Mouse (Mus musculus) heart, adult 2 months (tissue): ENCODE data around the gene Zscan25. TPM values are rescaled to one million over a fixed set of nuclear protein-coding genes. Genes with fewer than 3 reads are reported as not detected.
"Not testable (repeated sequence)": the region's sequence is repeated elsewhere in the genome, so short reads cannot be mapped to it uniquely, and the experiment has no call there.

Source experiments
- DNase-seq, 2 experiments: peaks; one replicate each; pipeline ENCODE4 v3.0.0; 2021
- H3K27ac ChIP-seq: fragments of 200-600 bp; 2 replicates; pipeline ENCODE4 v1.8.1; 2022
- H3K27me3 ChIP-seq: fragments of 200-500 bp; 2 replicates; pipeline ENCODE4 v1.6.1; 2012; ENCODE audit warnings: mild to moderate bottlenecking, low read length, inconsistent platforms, mixed read lengths; ENCODE audit not compliant: control insufficient read depth, insufficient read depth
- H3K36me3 ChIP-seq: fragments of 200-500 bp; 2 replicates; pipeline ENCODE4 v1.6.1; 2012; ENCODE audit warnings: low read length, inconsistent platforms; ENCODE audit not compliant: control insufficient read depth, insufficient read depth
- H3K4me1 ChIP-seq: fragments of 200-500 bp; 2 replicates; pipeline ENCODE4 v1.6.1; 2011; ENCODE audit warnings: low read length; ENCODE audit not compliant: control insufficient read depth, insufficient read depth
- H3K4me3 ChIP-seq: fragments of 200-600 bp; 2 replicates; pipeline ENCODE4 v1.8.1; 2022
- H3K79me2 ChIP-seq: fragments of 200-500 bp; replicated peaks from 2 replicates; pipeline ENCODE4 v1.6.1; 2012; ENCODE audit warnings: mild to moderate bottlenecking, inconsistent platforms, low read length, moderate library complexity, mixed read lengths; ENCODE audit not compliant: control insufficient read depth, insufficient read depth
- H3K9ac ChIP-seq: fragments of 200-500 bp; 2 replicates; pipeline ENCODE4 v1.6.1; 2012; ENCODE audit warnings: low read depth, mild to moderate bottlenecking, control low read depth, inconsistent platforms, low read length, mixed read lengths
- CTCF ChIP-seq: fragments of 200-600 bp; IDR thresholded peaks from 2 replicates; pipeline ENCODE4 v1.8.1; 2022; ENCODE audit warnings: antibody characterized with exemption, mild to moderate bottlenecking, moderate library complexity
- EP300 ChIP-seq: fragments of 200-500 bp; IDR thresholded peaks from 2 replicates; pipeline ENCODE4 v1.6.1; 2011; ENCODE audit warnings: low read depth, low read length, control low read depth; ENCODE audit not compliant: insufficient read depth
- POLR2A ChIP-seq: fragments of 200-500 bp; IDR thresholded peaks from 2 replicates; pipeline ENCODE4 v1.6.1; 2011; ENCODE audit warnings: mild to moderate bottlenecking, low read depth, low read length, control low read depth; ENCODE audit not compliant: insufficient read depth
- WGBS: fragments of 180-500 bp; shearing (Covaris S2); methylation state at CpG from one replicate; pipeline ENCODE4 v1.1.7; 2018; 5-methylcytosine and 5-hydroxymethylcytosine counted together
- intact Hi-C: fragments of 180-260 bp; cut with DNase I; formaldehyde crosslinking; loops from one replicate; pipeline ENCODE4 v1.15.1; 2025
- polyA plus RNA-seq: library from polyadenylated mRNA; depleted of rRNA; stranded (reverse); fragments of >200 nt; gene quantifications from 2 replicates; pipeline ENCODE4 v1.2.3, GENCODE M21; 2012
- total RNA-seq, 2 experiments: library from RNA; stranded (reverse); gene quantifications; 2 replicates each; pipeline ENCODE4 v1.2.3; 2021

Zscan25 gene
- total and polyA plus RNA-seq, 3 experiments, result 6.9 to 8.9 (median 7.6) TPM

DNA sequence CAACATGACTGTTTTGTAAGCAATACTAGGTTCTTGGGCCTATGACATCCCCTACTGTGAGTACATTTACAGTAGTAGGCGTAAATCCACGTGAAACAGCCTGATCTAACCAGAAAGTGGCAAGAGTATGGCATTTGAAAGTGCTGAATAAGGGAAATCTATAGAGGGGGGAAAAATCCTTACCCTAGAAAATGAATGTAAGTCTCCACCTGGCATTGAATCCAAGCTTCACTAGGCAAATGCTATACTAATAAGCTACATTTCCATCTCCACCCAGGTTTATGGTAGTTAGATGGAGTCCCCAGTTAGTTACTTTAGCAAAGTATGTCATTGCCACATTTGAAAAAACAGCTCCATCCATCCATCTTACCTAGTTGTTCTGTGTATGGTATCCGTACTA, 30.8 kb upstream of the Zscan25 start:
- no peak for DNase-seq
- H3K36me3 ChIP-seq, result peaks cover 11% of the 10 kb centered on the region
- no peaks in the 10 kb centered on the region for H3K27me3 ChIP-seq
- intact Hi-C loops, result no loop called here
- WGBS, result 95% methylated on average over 3 of the region's 3 CpGs
- H3K27ac ChIP-seq, result no peak overlapping the region
- TF ChIP-seq CTCF, result no peak
- TF ChIP-seq POLR2A, result no peak
- no peak for TF ChIP-seq EP300
- no peak overlapping the region for H3K9ac ChIP-seq
- no peaks in the 10 kb centered on the region for H3K79me2 ChIP-seq
- no peak overlapping the region for H3K4me3 ChIP-seq
- H3K4me1 ChIP-seq, result no peaks in the 10 kb centered on the region

DNA sequence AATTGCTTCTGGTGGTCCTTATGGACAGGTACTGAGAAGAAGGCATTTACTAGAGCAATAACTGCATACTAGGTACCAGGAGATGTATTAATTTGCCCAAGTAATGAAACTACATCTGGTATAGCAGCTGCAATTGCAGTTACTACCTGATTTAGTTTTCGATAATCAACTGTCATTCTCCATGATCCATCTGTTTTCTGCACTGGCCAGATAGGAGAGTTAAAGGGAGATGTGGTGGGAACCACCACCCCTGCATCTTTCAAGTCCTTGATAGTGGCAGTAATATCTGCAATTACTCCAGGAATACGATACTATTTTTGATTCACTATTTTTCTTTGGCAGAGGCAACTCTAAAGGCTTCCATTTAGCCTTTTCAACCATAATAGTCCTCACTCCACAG, 6.7 kb upstream of the Zscan25 start:
- H3K79me2 ChIP-seq, intact Hi-C loops, DNase-seq, H3K27me3 ChIP-seq, H3K9ac ChIP-seq, H3K4me3 ChIP-seq, H3K4me1 ChIP-seq, H3K36me3 ChIP-seq, H3K27ac ChIP-seq: not testable (repeated sequence)
- WGBS, result 83% methylated on average over 2 of the region's 2 CpGs

- DNase-seq, result no peak
- Histone ChIP-seq H3K79me2 (no peaks in the 10 kb centered on the region), H3K36me3 (no peaks in the 10 kb centered on the region), H3K4me3 (peak overlapping the region; percentile 96; the same call in 1 of the 2 replicates), H3K9ac (no peak overlapping the region), H3K27ac (no peak overlapping the region), H3K27me3 (no peaks in the 10 kb centered on the region), H3K4me1 (peaks cover 1% of the 10 kb centered on the region; the same call in 1 of the 2 replicates)
- WGBS, result 80% methylated on average over 2 of the region's 2 CpGs
- intact Hi-C loops, result loop anchor here (2.0 to 5.0 kb wide), 2 partner anchors 49 to 78 kb away; partner anchors contain the start of genes Zfp655, Zkscan14 and Zkscan5
- TF ChIP-seq CTCF (no peak), POLR2A (no peak), EP300 (no peak)
Observed at GRCm38 (mm10) chr5:145279948-145280347, 352 bp upstream of the Zscan25 start.

- no peaks in the 10 kb centered on the region for H3K4me1 ChIP-seq
- DNase-seq, result no peak
- no peak overlapping the region for H3K4me3 ChIP-seq
- no peaks in the 10 kb centered on the region for H3K79me2 ChIP-seq
- H3K27me3 ChIP-seq, result no peaks in the 10 kb centered on the region
- no peak overlapping the region for H3K9ac ChIP-seq
- 82% methylated on average over 5 of the region's 5 CpGs for WGBS
- TF ChIP-seq EP300 (no peak), CTCF (no peak), POLR2A (no peak)
- H3K27ac ChIP-seq, result no peak overlapping the region
- intact Hi-C loops, result no loop called here
- H3K36me3 ChIP-seq, result no peaks in the 10 kb centered on the region
Observed at GRCm38 (mm10) chr5:145288382-145288781, 8.1 kb downstream of the Zscan25 start.

DNA sequence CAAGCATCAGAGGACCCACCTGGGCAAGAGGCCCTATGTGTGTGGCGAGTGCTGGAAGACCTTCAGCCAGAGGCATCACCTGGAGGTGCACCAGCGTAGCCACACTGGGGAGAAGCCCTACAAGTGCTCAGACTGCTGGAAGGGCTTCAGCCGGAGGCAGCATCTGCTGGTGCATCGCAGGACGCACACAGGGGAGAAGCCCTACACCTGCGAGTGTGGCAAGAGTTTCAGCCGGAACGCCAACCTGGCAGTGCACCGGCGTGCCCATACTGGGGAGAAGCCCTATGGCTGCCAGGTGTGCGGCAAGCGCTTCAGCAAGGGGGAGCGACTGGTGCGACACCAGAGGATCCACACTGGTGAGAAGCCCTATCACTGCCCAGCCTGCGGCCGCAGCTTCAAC, 10.4 kb downstream of the Zscan25 start:
- TF ChIP-seq EP300 (no peak), POLR2A (no peak), CTCF (no peak)
- Histone ChIP-seq H3K4me3 (no peak overlapping the region), H3K79me2 (no peaks in the 10 kb centered on the region), H3K27me3 (no peaks in the 10 kb centered on the region), H3K4me1 (no peaks in the 10 kb centered on the region), H3K36me3 (no peaks in the 10 kb centered on the region), H3K27ac (no peak overlapping the region), H3K9ac (no peak overlapping the region)
- DNase-seq, result no peak
- intact Hi-C loops, result no loop called here
- 98% methylated on average over 16 of the region's 16 CpGs for WGBS

GRCm38 (mm10) chr5:145292398-145292797, 12.1 kb downstream of the Zscan25 start:
- no peaks in the 10 kb centered on the region for H3K36me3 ChIP-seq
- WGBS, result 95% methylated on average over 6 of the region's 6 CpGs

More at GRCm38 (mm10) chr5:145292398-145292797, 12.1 kb downstream of the Zscan25 start:
- intact Hi-C loops, result no loop called here
- no peaks in the 10 kb centered on the region for H3K79me2 ChIP-seq
- H3K4me3 ChIP-seq, result no peak overlapping the region
- no peaks in the 10 kb centered on the region for H3K27me3 ChIP-seq
- no peaks in the 10 kb centered on the region for H3K4me1 ChIP-seq
- no peak for DNase-seq
- no peak for TF ChIP-seq EP300
- no peak for TF ChIP-seq POLR2A
- no peak for TF ChIP-seq CTCF
- no peak overlapping the region for H3K27ac ChIP-seq
- no peak overlapping the region for H3K9ac ChIP-seq
